Mouse (Mus musculus) thymus, postnatal 14 days (tissue): Measurements from ENCODE around the gene Tpm4.

Experiments used
- DNase-seq: peaks from one replicate; pipeline ENCODE4 v3.0.0; 2021

Gene Tpm4

GRCm38 (mm10) chr8:72144345-72144975 is 9.7 kb downstream of the Tpm4 start:
- DNase-seq = no peak

GRCm38 (mm10) chr8:72145511-72145910 is 10.7 kb downstream of the Tpm4 start:
- no peak for DNase-seq

GRCm38 (mm10) chr8:72146056-72146455 is 11.3 kb downstream of the Tpm4 start:
- no peak for DNase-seq

GRCm38 (mm10) chr8:72146556-72146955 is 11.8 kb downstream of the Tpm4 start:
- DNase-seq = no peak

GRCm38 (mm10) chr8:72147266-72147665 is 12.5 kb downstream of the Tpm4 start:
- no peak for DNase-seq

- DNase-seq = no peak
Observed at GRCm38 (mm10) chr8:72149056-72149455, 14.3 kb downstream of the Tpm4 start.

- DNase-seq = no peak
Observed at GRCm38 (mm10) chr8:72151418-72152078, 16.8 kb downstream of the Tpm4 start.

GRCm38 (mm10) chr8:72153382-72153781 is 18.6 kb downstream of the Tpm4 start:
- DNase-seq = no peak

- DNase-seq = no peak
Observed at GRCm38 (mm10) chr8:72158096-72158495, 23.3 kb downstream of the Tpm4 start.

- no peak for DNase-seq
Observed at GRCm38 (mm10) chr8:72158726-72159125, 24.0 kb downstream of the Tpm4 start.

- DNase-seq = peak; percentile 36
Observed at GRCm38 (mm10) chr8:72160007-72160406, 25.2 kb downstream of the Tpm4 start.

- DNase-seq = peak; percentile 99
Observed at GRCm38 (mm10) chr8:72160707-72161697, 26.2 kb downstream of the Tpm4 start, which contains the start of gene Rab8a. Gene Rab8a, plus strand, starts transcription at chr8:72161200.

- DNase-seq = peak; percentile 50
Observed at GRCm38 (mm10) chr8:72162821-72163220, 28.0 kb downstream of the Tpm4 start.

GRCm38 (mm10) chr8:72169098-72169668 is 34.4 kb downstream of the Tpm4 start:
- DNase-seq = peak; percentile 49

- peak; percentile 23 for DNase-seq
Observed at GRCm38 (mm10) chr8:72169681-72170249, 35.0 kb downstream of the Tpm4 start.

- DNase-seq = peak; percentile 78
Observed at GRCm38 (mm10) chr8:72177346-72177925, 42.7 kb downstream of the Tpm4 start.

GRCm38 (mm10) chr8:72183554-72184202 is 48.9 kb downstream of the Tpm4 start:
- DNase-seq = no peak

GRCm38 (mm10) chr8:72187793-72188331 is 53.1 kb downstream of the Tpm4 start:
- DNase-seq = no peak

- peak; percentile 76 for DNase-seq
Observed at GRCm38 (mm10) chr8:72189417-72190214, 54.8 kb downstream of the Tpm4 start, which contains the start of gene Hsh2d. Gene Hsh2d, plus strand, starts transcription at chr8:72189638.

GRCm38 (mm10) chr8:72190215-72190539 is 55.4 kb downstream of the Tpm4 start:
- DNase-seq = no peak

- DNase-seq = no peak
Observed at GRCm38 (mm10) chr8:72192065-72192464, 57.3 kb downstream of the Tpm4 start.
